Mouse (Mus musculus) myocyte (in vitro differentiated cells): ENCODE data around the gene Cd19. TPM values are rescaled to one million over a fixed set of nuclear protein-coding genes. Genes with fewer than 3 reads are reported as not detected.
"Not testable (repeated sequence)": the region's sequence is repeated elsewhere in the genome, so short reads cannot be mapped to it uniquely, and the experiment has no call there.

ENCODE experiments used
- H3K27me3 ChIP-seq: one replicate; pipeline ENCODE4 v1.6.1; 2011; ENCODE audit not compliant: control insufficient read depth, insufficient read depth, insufficient read length
- H3K36me3 ChIP-seq: one replicate; pipeline ENCODE4 v1.6.1; 2011; ENCODE audit not compliant: control insufficient read depth, insufficient read depth
- H3K4me2 ChIP-seq: one replicate; pipeline ENCODE4 v1.6.1; 2011; ENCODE audit warnings: low read depth, control low read depth
- H3K4me3 ChIP-seq: one replicate; pipeline ENCODE4 v1.5.1; 2011; ENCODE audit warnings: mild to moderate bottlenecking, control low read depth, moderate library complexity
- H3K79me2 ChIP-seq: one replicate; pipeline ENCODE4 v1.6.1; 2011; ENCODE audit not compliant: control insufficient read depth, insufficient read depth
- H3ac ChIP-seq: one replicate; pipeline ENCODE4 v1.6.1; 2011; ENCODE audit not compliant: control insufficient read depth, insufficient read length
- CEBPB ChIP-seq: IDR thresholded peaks from 2 replicates; pipeline ENCODE4 v1.6.1; 2011; ENCODE audit warnings: mild to moderate bottlenecking, moderate library complexity; ENCODE audit not compliant: poor library complexity, insufficient read depth, severe bottlenecking
- E2F4 ChIP-seq: IDR thresholded peaks from one replicate; pipeline ENCODE4 v1.6.1; 2011; ENCODE audit warnings: mild to moderate bottlenecking, control low read depth, moderate library complexity; ENCODE audit not compliant: insufficient read depth
- MAX ChIP-seq: IDR thresholded peaks from one replicate; pipeline ENCODE4 v1.6.1; 2011; ENCODE audit warnings: low read depth, mild to moderate bottlenecking, control low read depth
- MYOD1 ChIP-seq, 3 experiments: IDR thresholded peaks; one replicate each; pipeline ENCODE4 v1.6.1; 2011; ENCODE audit warnings: control low read depth in 2 of 3, low read depth in 2 of 3, mild to moderate bottlenecking in 2 of 3, moderate library complexity in 1 of 3; ENCODE audit not compliant: insufficient read length in 2 of 3, control insufficient read depth in 1 of 3
- MYOG ChIP-seq, 3 experiments: IDR thresholded peaks; one replicate each; pipeline ENCODE4 v1.6.1; 2011; ENCODE audit warnings: control low read depth in 2 of 3, low read depth in 2 of 3, mild to moderate bottlenecking in 2 of 3; ENCODE audit not compliant: insufficient read length in 2 of 3, control insufficient read depth in 1 of 3, insufficient read depth in 1 of 3
- POLR2A ChIP-seq: IDR thresholded peaks from one replicate; pipeline ENCODE4 v1.6.1; 2011; ENCODE audit warnings: low read depth, mild to moderate bottlenecking, control low read depth, moderate library complexity; ENCODE audit not compliant: insufficient read length
- POLR2AphosphoS2 ChIP-seq: IDR thresholded peaks from one replicate; pipeline ENCODE4 v1.6.1; 2011; ENCODE audit warnings: low read depth, control low read depth; ENCODE audit not compliant: insufficient read length
- REST ChIP-seq: IDR thresholded peaks from one replicate; pipeline ENCODE4 v1.6.1; 2011; ENCODE audit warnings: mild to moderate bottlenecking, control low read depth, moderate library complexity; ENCODE audit not compliant: insufficient read depth, insufficient read length
- SRF ChIP-seq: IDR thresholded peaks from one replicate; pipeline ENCODE4 v1.6.1; 2011; ENCODE audit warnings: low read depth; ENCODE audit not compliant: control insufficient read depth, insufficient read length
- TCF12 ChIP-seq: IDR thresholded peaks from one replicate; pipeline ENCODE4 v1.6.1; 2011; ENCODE audit warnings: mild to moderate bottlenecking, control low read depth; ENCODE audit not compliant: poor library complexity, insufficient read depth, severe bottlenecking
- TCF3 ChIP-seq: IDR thresholded peaks from one replicate; pipeline ENCODE4 v1.6.1; 2011; ENCODE audit warnings: low read depth, control low read depth; ENCODE audit not compliant: insufficient read length
- USF1 ChIP-seq: IDR thresholded peaks from one replicate; pipeline ENCODE4 v1.6.1; 2011; ENCODE audit warnings: low read depth, mild to moderate bottlenecking, control low read depth, moderate library complexity
- polyA plus RNA-seq: library from polyadenylated mRNA; unstranded; fragments of >200 nt; fragmentation: generic; extraction: Trizol; gene quantifications from one replicate; pipeline ENCODE4 v1.2.1, GENCODE M21; 2012; ENCODE audit warnings: missing spikeins

Cd19 gene
- polyA plus RNA-seq, 1 experiment, result 0.01 TPM

DNA sequence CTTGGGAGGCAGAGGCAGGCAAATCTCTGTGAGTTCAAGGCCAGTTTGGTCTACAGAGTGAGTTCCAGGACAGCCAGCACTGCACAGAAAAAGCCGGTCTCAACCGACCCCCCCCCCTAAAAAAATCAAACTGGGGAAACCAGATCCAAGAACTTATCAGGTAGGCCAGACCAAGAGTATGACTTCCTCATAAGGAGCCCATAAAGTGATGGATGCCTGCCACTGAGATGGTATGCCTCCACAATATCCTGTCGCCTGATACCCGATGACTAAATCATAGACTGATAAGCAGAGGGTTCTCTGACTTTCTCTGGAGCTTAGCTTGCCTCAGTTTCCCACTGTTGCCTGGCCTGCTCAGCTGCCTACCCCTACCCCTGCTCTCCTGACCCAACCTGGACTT is 16.9 kb downstream of the Cd19 start:
- H3K27me3 ChIP-seq, result no peaks in the 10 kb centered on the region
- no peak overlapping the region for H3ac ChIP-seq
- H3K4me2 ChIP-seq, result no peak overlapping the region
- no peak overlapping the region for H3K4me3 ChIP-seq
- no peaks in the 10 kb centered on the region for H3K36me3 ChIP-seq
- TF ChIP-seq POLR2AphosphoS2 (no peak), USF1 (no peak), MAX (no peak)
- H3K79me2 ChIP-seq, result no peaks in the 10 kb centered on the region

DNA sequence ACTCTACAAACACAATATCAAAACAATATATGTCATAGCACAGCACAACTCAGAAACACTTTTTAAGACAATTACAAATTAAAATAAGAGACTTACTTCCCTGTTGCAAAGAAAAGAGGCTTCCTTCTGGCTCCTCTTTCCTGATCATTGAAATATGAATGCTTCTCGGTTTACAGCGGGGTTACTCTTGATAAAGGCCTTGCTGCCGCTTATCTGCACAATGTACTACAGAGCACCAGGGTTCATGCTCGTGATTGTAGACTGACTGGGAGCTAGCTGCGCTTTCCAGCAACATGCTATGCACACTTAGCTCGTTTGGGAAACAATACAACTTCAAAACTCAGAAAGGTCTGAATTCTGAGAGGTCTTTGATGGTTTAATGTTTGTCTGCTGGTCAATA is 17.5 kb downstream of the Cd19 start:
- Histone ChIP-seq H3K79me2 (no peaks in the 10 kb centered on the region), H3K4me3 (peak overlapping the region; percentile 45), H3K4me2 (peak overlapping the region; percentile 83), H3K36me3 (no peaks in the 10 kb centered on the region), H3K27me3 (no peaks in the 10 kb centered on the region), H3ac (no peak overlapping the region)
- TF ChIP-seq POLR2AphosphoS2 (no peak), MAX (no peak), CEBPB (no peak), TCF12 (no peak), POLR2A (no peak), SRF (no peak), USF1 (no peak), MYOG (IDR thresholded peaks at IDR 0.05; ENCODE audit: control insufficient read depth in 1 of 3, insufficient read depth in 1 of 3, insufficient read length in 2 of 3, low read depth in 2 of 3) (no peak), REST (no peak), E2F4 (no peak), MYOD1 (IDR thresholded peaks at IDR 0.05; ENCODE audit: control insufficient read depth in 1 of 3, insufficient read length in 2 of 3, low read depth in 2 of 3) (no peak), TCF3 (no peak)

DNA sequence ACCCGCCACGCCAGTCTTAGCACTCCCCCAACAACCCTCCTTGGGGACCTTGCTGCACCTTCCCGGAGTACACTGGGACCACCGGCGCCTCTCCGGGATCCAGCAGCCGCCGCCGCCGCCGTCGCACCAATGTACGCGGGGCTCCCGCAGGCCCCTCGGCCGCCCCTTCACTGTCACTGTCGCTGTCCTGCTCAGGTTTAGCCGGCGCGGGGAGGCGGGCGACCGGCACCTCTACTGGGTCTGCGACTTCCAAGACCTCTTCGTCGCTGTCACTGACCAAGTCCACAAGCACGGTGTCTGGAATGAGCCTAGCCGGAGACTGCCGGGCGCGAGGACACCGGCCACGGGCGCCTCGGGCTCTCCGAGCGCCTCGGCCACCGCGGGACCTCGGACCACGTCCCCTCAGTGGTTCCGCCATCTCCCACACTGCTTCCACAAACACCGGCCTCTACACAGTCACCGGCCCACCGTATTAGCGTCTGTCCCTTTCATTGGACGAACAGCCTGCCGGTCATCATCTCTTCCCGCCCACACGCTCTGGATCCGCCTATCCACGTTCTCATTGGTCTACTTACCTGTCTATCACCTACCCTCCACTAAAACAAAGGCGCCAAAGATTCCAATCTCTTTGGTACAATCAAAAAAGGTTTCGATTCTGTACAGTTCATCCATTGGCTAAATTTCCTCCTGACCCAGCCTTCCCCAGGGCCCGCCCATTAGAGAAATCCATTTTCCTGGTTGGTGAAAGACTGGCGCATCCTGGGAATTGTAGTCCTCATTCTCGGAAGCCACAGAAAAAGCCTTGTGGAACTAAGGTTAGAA is 18.2 kb downstream of the Cd19 start, which contains the start of gene Nfatc2ip:
Nfatc2ip (minus strand) TSS at position 440 of the 822 bp plus-strand sequence.
- Histone ChIP-seq H3K27me3 (no peaks in the 10 kb centered on the region), H3K4me3 (peak within 1 kb of the TSS; percentile 45), H3K36me3 (no peaks in the 10 kb centered on the region), H3K4me2 (peak within 1 kb of the TSS; percentile 88), H3K79me2 (no peaks in the 10 kb centered on the region), H3ac (peak within 1 kb of the TSS; percentile 8)
- TF ChIP-seq TCF3 (no peak), REST (no peak), MYOG (IDR thresholded peaks at IDR 0.05; ENCODE audit: control insufficient read depth in 1 of 3, insufficient read depth in 1 of 3, insufficient read length in 2 of 3, low read depth in 2 of 3) (no peak), CEBPB (no peak), MYOD1 (IDR thresholded peaks at IDR 0.05; ENCODE audit: control insufficient read depth in 1 of 3, insufficient read length in 2 of 3, low read depth in 2 of 3) (no peak), TCF12 (no peak), USF1 (no peak), POLR2AphosphoS2 (peak; percentile 89), E2F4 (peak; percentile 85), SRF (peak; percentile 66), MAX (no peak), POLR2A (peak; percentile 94)

DNA sequence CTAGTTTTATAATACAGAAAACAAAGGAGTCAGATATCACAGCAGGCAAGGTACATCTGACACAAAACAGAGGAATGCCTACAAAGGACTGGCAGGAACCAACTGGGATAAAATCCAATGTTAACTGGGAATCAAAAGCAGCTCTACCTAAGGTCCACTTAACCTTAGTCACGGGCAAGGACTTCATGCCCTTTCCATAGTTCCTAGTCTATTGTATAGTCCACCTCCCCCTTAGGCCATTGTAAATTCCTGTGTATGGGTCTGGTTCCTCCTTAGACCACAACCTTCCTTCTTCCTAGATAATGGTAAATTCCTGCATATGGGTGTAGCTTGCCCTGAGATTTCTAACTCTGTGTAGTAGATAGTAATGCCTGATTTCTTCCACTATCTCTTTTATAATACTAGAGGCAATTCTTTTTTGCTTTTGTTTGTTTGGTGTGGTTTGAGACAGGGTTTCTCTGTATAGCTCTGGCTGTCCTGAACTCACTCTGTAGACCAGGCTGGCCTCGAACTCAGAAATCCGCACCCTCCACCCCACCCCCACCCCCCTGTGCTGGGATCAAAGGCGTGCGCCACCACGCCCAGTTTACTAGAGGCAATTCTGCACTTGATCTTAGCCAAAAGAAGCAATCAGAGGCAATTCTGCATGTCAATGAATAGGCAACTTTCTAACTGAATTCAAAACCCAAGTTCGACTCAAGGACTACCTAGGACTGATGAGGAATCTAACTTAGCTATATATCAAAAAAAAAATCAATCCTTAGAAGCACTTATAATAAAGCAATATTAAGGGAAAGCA is 22.4 kb downstream of the Cd19 start:
- not testable (repeated sequence) for H3K79me2 ChIP-seq, H3K36me3 ChIP-seq, H3K4me2 ChIP-seq, H3ac ChIP-seq, H3K27me3 ChIP-seq, H3K4me3 ChIP-seq

DNA sequence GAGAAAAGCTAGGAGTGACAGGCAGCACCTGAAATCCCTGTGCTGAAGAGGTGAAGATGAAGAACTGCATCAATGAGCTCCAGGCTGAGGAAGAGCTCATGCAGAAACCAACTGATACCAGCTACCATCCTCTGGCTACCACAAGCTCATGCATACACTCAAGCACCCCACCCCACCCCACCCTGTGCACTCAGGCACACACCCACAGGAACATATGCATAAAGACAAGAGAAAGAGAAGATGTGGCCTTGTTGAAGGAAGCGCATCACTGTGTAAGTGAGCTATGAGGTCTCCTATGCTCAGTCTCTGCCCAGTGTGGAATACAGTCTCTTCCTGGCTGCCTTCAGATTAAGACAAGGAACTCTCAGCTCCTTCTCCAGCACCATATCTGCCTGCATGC is 26.5 kb downstream of the Cd19 start:
- Histone ChIP-seq H3K36me3 (peaks cover 9% of the 10 kb centered on the region), H3K27me3 (no peaks in the 10 kb centered on the region), H3K4me2 (no peak overlapping the region), H3K4me3 (no peak overlapping the region), H3K79me2 (no peaks in the 10 kb centered on the region), H3ac (no peak overlapping the region)
- TF ChIP-seq POLR2AphosphoS2 (no peak), TCF12 (no peak), MYOD1 (IDR thresholded peaks at IDR 0.05; ENCODE audit: control insufficient read depth in 1 of 3, insufficient read length in 2 of 3, low read depth in 2 of 3) (no peak), REST (no peak), SRF (no peak), USF1 (no peak), E2F4 (no peak), POLR2A (no peak), CEBPB (no peak), MYOG (IDR thresholded peaks at IDR 0.05; ENCODE audit: control insufficient read depth in 1 of 3, insufficient read depth in 1 of 3, insufficient read length in 2 of 3, low read depth in 2 of 3) (no peak), TCF3 (no peak), MAX (no peak)
